8 mouse cellular contexts compared by ENCODE assay signal in genomic region chr15:86089991-86090529, GRCm38 (mm10). TPM values are rescaled to one million over a fixed set of nuclear protein-coding genes. Genes with fewer than 3 reads are reported as not detected.
DNase-seq lines count a peak whose midpoint lies in the region; ATAC-seq and TF ChIP-seq lines count a peak whose summit lies in the region.

No protein-coding gene starts in this region.

- peaks cover 21% of the 10 kb centered on the region; the same call in 1 of the 2 replicates for H3K36me3 ChIP-seq in midbrain, embryonic 10.5 days
- H3K36me3 ChIP-seq in midbrain, embryonic 11.5 days (ENCODE audit: control insufficient read depth, insufficient read depth, low read length), result no peaks in the 10 kb centered on the region
- H3K36me3 ChIP-seq in hindbrain, embryonic 12.5 days, result 0 out of 2 replicates have a peak, but pooled peaks cover 19% of the 10 kb centered on the region
- H3K36me3 ChIP-seq in liver, embryonic 13.5 days, result peaks cover 33% of the 10 kb centered on the region

- DNase-seq in midbrain, embryonic 10.5 days (ENCODE audit: low spot score), result no peak
- DNase-seq in midbrain, embryonic 11.5 days (ENCODE audit: low spot score, missing footprints), result no peak
- peak; percentile 83 for DNase-seq in gastrocnemius, adult 18-20 months (ENCODE audit: low spot score)
- no peak for DNase-seq in liver, embryonic 13.5 days
- DNase-seq in right cerebral cortex, postnatal 25 days, result no peak
- no peak for DNase-seq in B cell, adult 2 months

- H3K4me3 ChIP-seq in midbrain, embryonic 10.5 days, result no peak overlapping the region
- H3K4me3 ChIP-seq in midbrain, embryonic 11.5 days (ENCODE audit: low read depth, low read length), result no peak overlapping the region
- H3K4me3 ChIP-seq in hindbrain, embryonic 12.5 days, result no peak overlapping the region
- H3K4me3 ChIP-seq in liver, embryonic 13.5 days (replicated peaks), result no peak overlapping the region
- H3K4me3 ChIP-seq in olfactory bulb, adult 2 months (ENCODE audit: insufficient read depth, low read depth, low read length), result no peak overlapping the region

- no peaks in the 10 kb centered on the region for H3K27me3 ChIP-seq in midbrain, embryonic 10.5 days (ENCODE audit: low read depth, poor library complexity, severe bottlenecking)
- H3K27me3 ChIP-seq in midbrain, embryonic 11.5 days (ENCODE audit: control insufficient read depth, insufficient read depth, low read length), result no peaks in the 10 kb centered on the region
- no peaks in the 10 kb centered on the region for H3K27me3 ChIP-seq in hindbrain, embryonic 12.5 days
- no peaks in the 10 kb centered on the region for H3K27me3 ChIP-seq in liver, embryonic 13.5 days

- TF ChIP-seq POLR2A in olfactory bulb, adult 2 months (IDR thresholded peaks at IDR 0.05; ENCODE audit: insufficient read depth, low read depth, low read length), result no peak

- no peak overlapping the region for H3K4me2 ChIP-seq in midbrain, embryonic 11.5 days
- H3K4me2 ChIP-seq in hindbrain, embryonic 12.5 days (replicated peaks), result no peak overlapping the region
- no peak overlapping the region for H3K4me2 ChIP-seq in liver, embryonic 13.5 days

- H3K9me3 ChIP-seq in midbrain, embryonic 10.5 days (replicated peaks), result no peaks in the 10 kb centered on the region
- H3K9me3 ChIP-seq in midbrain, embryonic 11.5 days (ENCODE audit: control insufficient read depth, low read length), result no peaks in the 10 kb centered on the region
- no peaks in the 10 kb centered on the region for H3K9me3 ChIP-seq in hindbrain, embryonic 12.5 days (replicated peaks)
- H3K9me3 ChIP-seq in liver, embryonic 13.5 days (replicated peaks), result no peaks in the 10 kb centered on the region

- H3K27ac ChIP-seq in midbrain, embryonic 10.5 days (replicated peaks), result peak overlapping the region; percentile 58
- no peak overlapping the region for H3K27ac ChIP-seq in midbrain, embryonic 11.5 days (ENCODE audit: low read depth, low read length)
- H3K27ac ChIP-seq in hindbrain, embryonic 12.5 days, result peak overlapping the region; percentile 41; the same call in 1 of the 2 replicates
- peak overlapping the region; percentile 65 for H3K27ac ChIP-seq in liver, embryonic 13.5 days
- H3K27ac ChIP-seq in olfactory bulb, adult 2 months (ENCODE audit: insufficient read depth, low read depth, low read length), result peak overlapping the region; percentile 24; the same call in 1 of the 2 replicates

- no peak for TF ChIP-seq CTCF in olfactory bulb, adult 2 months (IDR thresholded peaks at IDR 0.05; ENCODE audit: insufficient read depth, low read depth, low read length)

- WGBS in midbrain, embryonic 10.5 days, result 60% methylated on average over 11 of the region's 11 CpGs
- 62% methylated on average over 11 of the region's 11 CpGs for WGBS in midbrain, embryonic 11.5 days
- WGBS in hindbrain, embryonic 12.5 days, result 37% methylated on average over 11 of the region's 11 CpGs
- WGBS in liver, embryonic 13.5 days (ENCODE audit: insufficient replicate concordance), result 69% methylated on average over 11 of the region's 11 CpGs
- WGBS in olfactory bulb, adult 2 months, result 57% methylated on average over 11 of the region's 11 CpGs

- ATAC-seq in midbrain, embryonic 11.5 days (ENCODE audit: low FRiP score), result no peak
- no peak for ATAC-seq in hindbrain, embryonic 12.5 days (ENCODE audit: low FRiP score)
- ATAC-seq in liver, embryonic 13.5 days (ENCODE audit: low read depth), result 0 out of 2 replicates have a peak, but pooled peaks have one; percentile 4

- H3K4me1 ChIP-seq in midbrain, embryonic 10.5 days, result peaks cover 61% of the 10 kb centered on the region
- H3K4me1 ChIP-seq in midbrain, embryonic 11.5 days (ENCODE audit: control insufficient read depth, insufficient read depth, low read length), result peaks cover 30% of the 10 kb centered on the region
- peaks cover 61% of the 10 kb centered on the region for H3K4me1 ChIP-seq in hindbrain, embryonic 12.5 days
- peaks cover 87% of the 10 kb centered on the region for H3K4me1 ChIP-seq in liver, embryonic 13.5 days (replicated peaks)
- H3K4me1 ChIP-seq in olfactory bulb, adult 2 months (ENCODE audit: control insufficient read depth, insufficient read depth, low read length), result peaks cover 57% of the 10 kb centered on the region

- no peak overlapping the region for H3K9ac ChIP-seq in midbrain, embryonic 11.5 days (ENCODE audit: low read length)
- H3K9ac ChIP-seq in hindbrain, embryonic 12.5 days, result no peak overlapping the region
- H3K9ac ChIP-seq in liver, embryonic 13.5 days, result no peak overlapping the region

RNA-seq across cellular contexts. Expression of gene Gramd4, which starts 32.6 kb away (rescaled TPM):
- polyA plus RNA-seq in midbrain, embryonic 10.5 days (2016; fragmentation: Nextera tagmentation; extraction: Ambion mirVana), result 14.3 and 16.7 TPM in 2 replicates
- polyA plus RNA-seq in midbrain, embryonic 11.5 days (2014; fragmentation: Nextera tagmentation; extraction: Ambion mirVana), result 7.8 and 8.9 TPM in 2 replicates
- 10 to 100 TPM in 1 of 2 experiments, 1 to 10 TPM in 1; 7.6 to 12.1 TPM for total RNA-seq in gastrocnemius, adult 18-20 months (2021)
- 32.5 and 35.2 TPM in 2 replicates for polyA plus RNA-seq in hindbrain, embryonic 12.5 days (2016; fragmentation: Nextera tagmentation; extraction: Ambion mirVana)
- 6.8 and 7.0 TPM in 2 replicates for polyA plus RNA-seq in liver, embryonic 13.5 days (2015; fragmentation: Nextera tagmentation; extraction: Ambion mirVana)
- not detected in 2 replicates for polyA plus RNA-seq in olfactory bulb, adult 2 months (2012; ENCODE audit: insufficient read depth, insufficient read length, low replicate concordance, missing spikeins)

RNA-seq across cellular contexts. Expression of gene Celsr1, which starts 56.5 kb away (rescaled TPM):
- 3.4 and 3.6 TPM in 2 replicates for polyA plus RNA-seq in midbrain, embryonic 10.5 days (2016; fragmentation: Nextera tagmentation; extraction: Ambion mirVana)
- 4.1 and 4.9 TPM in 2 replicates for polyA plus RNA-seq in midbrain, embryonic 11.5 days (2014; fragmentation: Nextera tagmentation; extraction: Ambion mirVana)
- total RNA-seq in gastrocnemius, adult 18-20 months (2021), result under 1 TPM; 0.24 to 0.32 TPM
- 3.4 and 4.3 TPM in 2 replicates for polyA plus RNA-seq in hindbrain, embryonic 12.5 days (2016; fragmentation: Nextera tagmentation; extraction: Ambion mirVana)
- polyA plus RNA-seq in liver, embryonic 13.5 days (2015; fragmentation: Nextera tagmentation; extraction: Ambion mirVana), result 0.06 and 0.20 TPM in 2 replicates
- polyA plus RNA-seq in olfactory bulb, adult 2 months (2012; ENCODE audit: insufficient read depth, insufficient read length, low replicate concordance, missing spikeins), result not detected in 2 replicates
